Mouse (Mus musculus): ENCODE measurements at regions not wholly inside any gene's neighbourhood (a gene's known extent, or its start where the extent isn't known, plus 50 kb on each side); places are given as distances from the start of the nearest gene placed in this dataset.

GRCm38 (mm10) chr7:136220245-136221167, 504.3 kb upstream of the Mki67 start:
- H3K27me3 ChIP-seq (ENCODE audit: control insufficient read depth, insufficient read depth, low read length), result no peaks in the 10 kb centered on the region
- H3K4me2 ChIP-seq (ENCODE audit: low read depth, severe bottlenecking), result no peak overlapping the region
- no peak overlapping the region for H3K4me3 ChIP-seq (ENCODE audit: low read depth, low read length)
- H3K9ac ChIP-seq (ENCODE audit: low read length), result no peak overlapping the region
- DNase-seq (ENCODE audit: low spot score) (no peak), ATAC-seq (ENCODE audit: insufficient number of reproducible peaks, low FRiP score, low TSS enrichment, low read depth) (no peak)
- H3K4me1 ChIP-seq (ENCODE audit: control insufficient read depth, insufficient read depth, low read length), result peaks cover 39% of the 10 kb centered on the region
- no peak overlapping the region; the same call in none of the 2 replicates for H3K27ac ChIP-seq (replicated peaks; ENCODE audit: low read depth, low read length)
- 33% methylated on average over 5 of the region's 5 CpGs for WGBS
- H3K36me3 ChIP-seq (ENCODE audit: control insufficient read depth, insufficient read depth, low read length), result no peaks in the 10 kb centered on the region
- H3K9me3 ChIP-seq (ENCODE audit: control insufficient read depth, low read length), result no peaks in the 10 kb centered on the region

- WGBS, result 92% methylated on average over 7 of the region's 7 CpGs
- DNase-seq (ENCODE audit: low spot score) (no peak), ATAC-seq (ENCODE audit: insufficient number of reproducible peaks, low FRiP score, low TSS enrichment, low read depth) (no peak)
- H3K4me2 ChIP-seq (ENCODE audit: low read depth, severe bottlenecking), result no peak overlapping the region
- no peak overlapping the region for H3K9ac ChIP-seq (ENCODE audit: low read length)
- H3K4me1 ChIP-seq (ENCODE audit: control insufficient read depth, insufficient read depth, low read length), result peaks cover 41% of the 10 kb centered on the region
- no peaks in the 10 kb centered on the region for H3K36me3 ChIP-seq (ENCODE audit: control insufficient read depth, insufficient read depth, low read length)
- H3K27me3 ChIP-seq (ENCODE audit: control insufficient read depth, insufficient read depth, low read length), result no peaks in the 10 kb centered on the region
- H3K4me3 ChIP-seq (ENCODE audit: low read depth, low read length), result no peak overlapping the region
- H3K9me3 ChIP-seq (ENCODE audit: control insufficient read depth, low read length), result no peaks in the 10 kb centered on the region
- H3K27ac ChIP-seq (replicated peaks; ENCODE audit: low read depth, low read length), result no peak overlapping the region
Measured at GRCm38 (mm10) chr7:136221620-136222019, 505.5 kb upstream of the Mki67 start.

- H3K9ac ChIP-seq (ENCODE audit: low read length), result no peak overlapping the region
- WGBS, result 64% methylated on average over 7 of the region's 7 CpGs
- H3K36me3 ChIP-seq (ENCODE audit: control insufficient read depth, insufficient read depth, low read length), result no peaks in the 10 kb centered on the region
- H3K27me3 ChIP-seq (ENCODE audit: control insufficient read depth, insufficient read depth, low read length), result no peaks in the 10 kb centered on the region
- DNase-seq (ENCODE audit: low spot score), result no peak
- H3K27ac ChIP-seq (replicated peaks; ENCODE audit: low read depth, low read length), result no peak overlapping the region
- peaks cover 10% of the 10 kb centered on the region; the same call in 1 of the 2 replicates for H3K4me1 ChIP-seq (ENCODE audit: control insufficient read depth, insufficient read depth, low read length)
- no peak for ATAC-seq (ENCODE audit: insufficient number of reproducible peaks, low FRiP score, low TSS enrichment, low read depth)
- no peaks in the 10 kb centered on the region for H3K9me3 ChIP-seq (ENCODE audit: control insufficient read depth, low read length)
- H3K4me2 ChIP-seq (ENCODE audit: low read depth, severe bottlenecking), result no peak overlapping the region
- no peak overlapping the region for H3K4me3 ChIP-seq (ENCODE audit: low read depth, low read length)
Measured at GRCm38 (mm10) chr7:136226031-136226430, 509.9 kb upstream of the Mki67 start.

- H3K9ac ChIP-seq (ENCODE audit: low read length), result no peak overlapping the region
- peaks cover 10% of the 10 kb centered on the region; the same call in 1 of the 2 replicates for H3K4me1 ChIP-seq (ENCODE audit: control insufficient read depth, insufficient read depth, low read length)
- no peak overlapping the region for H3K4me2 ChIP-seq (ENCODE audit: low read depth, severe bottlenecking)
- H3K36me3 ChIP-seq (ENCODE audit: control insufficient read depth, insufficient read depth, low read length), result no peaks in the 10 kb centered on the region
- no peaks in the 10 kb centered on the region for H3K9me3 ChIP-seq (ENCODE audit: control insufficient read depth, low read length)
- H3K27me3 ChIP-seq (ENCODE audit: control insufficient read depth, insufficient read depth, low read length), result no peaks in the 10 kb centered on the region
- no peak overlapping the region for H3K4me3 ChIP-seq (ENCODE audit: low read depth, low read length)
- 58% methylated on average over 2 of the region's 2 CpGs for WGBS
- DNase-seq (ENCODE audit: low spot score) (no peak), ATAC-seq (ENCODE audit: insufficient number of reproducible peaks, low FRiP score, low TSS enrichment, low read depth) (no peak)
- no peak overlapping the region for H3K27ac ChIP-seq (replicated peaks; ENCODE audit: low read depth, low read length)
Measured at GRCm38 (mm10) chr7:136228331-136228730, 512.2 kb upstream of the Mki67 start.

- Histone ChIP-seq H3K9me3 (ENCODE audit: control insufficient read depth, low read length) (no peaks in the 10 kb centered on the region), H3K4me1 (ENCODE audit: control insufficient read depth, insufficient read depth, low read length) (peaks cover 10% of the 10 kb centered on the region; the same call in 1 of the 2 replicates), H3K9ac (ENCODE audit: low read length) (no peak overlapping the region), H3K4me2 (ENCODE audit: low read depth, severe bottlenecking) (no peak overlapping the region), H3K27ac (replicated peaks; ENCODE audit: low read depth, low read length) (no peak overlapping the region), H3K36me3 (ENCODE audit: control insufficient read depth, insufficient read depth, low read length) (no peaks in the 10 kb centered on the region), H3K27me3 (ENCODE audit: control insufficient read depth, insufficient read depth, low read length) (no peaks in the 10 kb centered on the region), H3K4me3 (ENCODE audit: low read depth, low read length) (no peak overlapping the region)
- DNase-seq (ENCODE audit: low spot score), result no peak
- 72% methylated on average over 11 of the region's 11 CpGs for WGBS
- ATAC-seq (ENCODE audit: insufficient number of reproducible peaks, low FRiP score, low TSS enrichment, low read depth), result no peak
Measured at GRCm38 (mm10) chr7:136229592-136229991, 513.4 kb upstream of the Mki67 start.

- Histone ChIP-seq H3K9ac (ENCODE audit: low read length) (no peak overlapping the region), H3K4me2 (ENCODE audit: low read depth, severe bottlenecking) (no peak overlapping the region), H3K9me3 (ENCODE audit: control insufficient read depth, low read length) (no peaks in the 10 kb centered on the region), H3K36me3 (ENCODE audit: control insufficient read depth, insufficient read depth, low read length) (no peaks in the 10 kb centered on the region), H3K4me1 (ENCODE audit: control insufficient read depth, insufficient read depth, low read length) (peaks cover 11% of the 10 kb centered on the region), H3K4me3 (ENCODE audit: low read depth, low read length) (no peak overlapping the region), H3K27me3 (ENCODE audit: control insufficient read depth, insufficient read depth, low read length) (no peaks in the 10 kb centered on the region), H3K27ac (replicated peaks; ENCODE audit: low read depth, low read length) (no peak overlapping the region)
- DNase-seq (ENCODE audit: low spot score) (no peak), ATAC-seq (ENCODE audit: insufficient number of reproducible peaks, low FRiP score, low TSS enrichment, low read depth) (no peak)
- WGBS, result 91% methylated on average over 4 of the region's 4 CpGs
Measured at GRCm38 (mm10) chr7:136232177-136232576, 516.0 kb upstream of the Mki67 start.

GRCm38 (mm10) chr7:136235563-136235962, 519.4 kb upstream of the Mki67 start:
- 64% methylated on average over 2 of the region's 2 CpGs for WGBS
- H3K27me3 ChIP-seq (ENCODE audit: control insufficient read depth, insufficient read depth, low read length), result no peaks in the 10 kb centered on the region
- no peak for DNase-seq (ENCODE audit: low spot score)
- no peaks in the 10 kb centered on the region for H3K36me3 ChIP-seq (ENCODE audit: control insufficient read depth, insufficient read depth, low read length)
- ATAC-seq (ENCODE audit: insufficient number of reproducible peaks, low FRiP score, low TSS enrichment, low read depth), result no peak
- no peak overlapping the region for H3K9ac ChIP-seq (ENCODE audit: low read length)
- H3K4me1 ChIP-seq (ENCODE audit: control insufficient read depth, insufficient read depth, low read length), result peaks cover 6% of the 10 kb centered on the region; the same call in 1 of the 2 replicates
- H3K4me3 ChIP-seq (ENCODE audit: low read depth, low read length), result no peak overlapping the region
- H3K27ac ChIP-seq (replicated peaks; ENCODE audit: low read depth, low read length), result no peak overlapping the region
- H3K4me2 ChIP-seq (ENCODE audit: low read depth, severe bottlenecking), result no peak overlapping the region
- H3K9me3 ChIP-seq (ENCODE audit: control insufficient read depth, low read length), result no peaks in the 10 kb centered on the region

- no peak overlapping the region for H3K4me3 ChIP-seq (ENCODE audit: low read depth, low read length)
- no peak for ATAC-seq (ENCODE audit: insufficient number of reproducible peaks, low FRiP score, low TSS enrichment, low read depth)
- H3K27ac ChIP-seq (replicated peaks; ENCODE audit: low read depth, low read length), result no peak overlapping the region
- no peaks in the 10 kb centered on the region for H3K36me3 ChIP-seq (ENCODE audit: control insufficient read depth, insufficient read depth, low read length)
- no peak for DNase-seq (ENCODE audit: low spot score)
- WGBS, result 60% methylated on average over 10 of the region's 10 CpGs
- no peak overlapping the region for H3K4me2 ChIP-seq (ENCODE audit: low read depth, severe bottlenecking)
- H3K9ac ChIP-seq (ENCODE audit: low read length), result no peak overlapping the region
- peaks cover 6% of the 10 kb centered on the region; the same call in 1 of the 2 replicates for H3K4me1 ChIP-seq (ENCODE audit: control insufficient read depth, insufficient read depth, low read length)
- H3K9me3 ChIP-seq (ENCODE audit: control insufficient read depth, low read length), result no peaks in the 10 kb centered on the region
- no peaks in the 10 kb centered on the region for H3K27me3 ChIP-seq (ENCODE audit: control insufficient read depth, insufficient read depth, low read length)
Measured at GRCm38 (mm10) chr7:136236391-136236790, 520.2 kb upstream of the Mki67 start.

Measured in limb, embryonic 11.5 days (tissue).